Mouse (Mus musculus): ENCODE measurements at regions not wholly inside any gene's neighbourhood (a gene's known extent, or its start where the extent isn't known, plus 50 kb on each side); places are given as distances from the start of the nearest gene placed in this dataset.

DNA sequence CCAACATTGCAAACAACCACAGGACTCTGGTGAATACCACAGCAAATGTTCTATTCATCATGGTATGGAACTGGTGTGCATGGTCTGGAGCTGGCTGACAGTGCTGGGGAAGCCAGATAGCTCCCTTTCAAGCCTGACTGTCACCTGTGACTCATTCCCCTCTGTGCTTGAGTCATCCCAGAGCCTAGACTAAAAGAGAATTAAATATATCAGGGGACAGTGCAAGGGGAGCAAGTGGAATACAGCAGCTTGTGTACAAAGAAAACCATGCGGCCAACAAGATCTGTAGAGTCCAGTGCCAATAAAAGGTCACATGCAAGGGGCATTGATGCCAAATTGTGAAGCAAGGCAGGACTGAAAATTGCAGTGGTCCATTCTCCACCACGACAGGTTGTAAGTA, 117.7 kb downstream of the Pah start:
- no peak for DNase-seq

DNA sequence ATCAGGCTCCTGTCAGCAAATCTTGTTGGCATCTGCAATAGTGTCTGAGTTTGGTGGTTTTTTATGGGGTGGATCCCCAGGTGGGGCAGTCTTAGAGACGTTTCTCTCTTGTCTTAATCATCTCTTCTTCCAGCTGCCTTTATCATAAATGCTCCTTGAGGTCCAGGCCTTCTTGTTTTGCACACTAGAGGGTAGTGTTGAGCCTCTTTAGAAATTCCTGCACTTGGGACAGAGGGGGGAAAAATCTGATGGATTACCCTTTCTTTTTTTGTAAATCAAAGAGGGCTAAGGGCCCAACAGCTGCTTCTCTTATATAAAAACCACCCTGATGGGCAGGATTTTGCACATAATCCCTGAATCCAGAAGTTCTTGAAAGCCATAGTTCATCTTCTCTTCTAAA, 127.5 kb downstream of the Pah start:
- DNase-seq = no peak

DNA sequence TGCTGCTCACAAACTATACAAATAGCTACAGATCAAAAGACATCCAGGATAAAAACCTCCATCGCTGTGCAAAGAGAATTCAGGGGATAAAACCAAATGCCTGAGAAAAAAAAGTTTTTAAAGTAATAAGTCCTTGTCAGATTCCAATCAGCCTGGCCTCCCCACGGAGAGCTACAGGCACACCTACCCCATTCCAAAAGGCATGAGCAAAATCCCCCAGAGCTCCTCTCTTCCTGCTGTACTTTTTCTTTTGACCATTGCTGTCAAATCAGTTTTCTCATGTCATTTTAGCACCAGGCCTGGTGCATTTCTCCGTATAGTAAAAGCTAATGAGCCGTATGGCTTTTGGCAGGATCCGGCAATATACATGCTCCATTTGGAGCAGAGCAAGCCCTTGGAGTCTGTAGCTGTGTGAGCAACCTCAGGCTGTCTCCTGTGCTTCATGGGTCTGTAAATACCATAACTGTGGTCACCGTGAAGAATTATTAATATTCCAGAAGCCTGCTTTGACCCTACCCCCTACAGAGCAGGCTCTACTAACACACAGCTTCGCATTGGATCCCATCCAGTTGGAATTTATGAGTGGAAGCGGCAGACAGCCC, 130.6 kb downstream of the Pah start:
- DNase-seq = no peak

DNA sequence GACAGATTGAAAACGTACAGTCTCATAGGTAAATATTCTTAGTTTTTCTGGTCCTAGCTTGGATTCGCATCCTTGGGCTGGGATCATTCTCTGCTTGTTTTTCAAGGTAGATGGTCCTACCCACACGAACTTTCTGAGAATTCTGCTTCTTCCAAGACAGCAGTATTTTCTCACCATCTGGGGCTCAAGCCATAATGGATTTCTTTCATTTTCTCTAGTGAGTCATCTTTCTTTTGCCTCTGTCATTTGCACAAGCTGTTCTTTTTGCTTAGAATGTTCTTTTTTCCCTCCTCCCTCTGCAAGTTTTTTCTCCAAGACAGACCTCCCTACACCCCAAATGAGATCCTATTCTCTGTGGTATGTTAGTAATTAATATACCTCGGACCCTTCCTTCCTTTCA, 132.5 kb downstream of the Pah start:
- no peak for DNase-seq

DNA sequence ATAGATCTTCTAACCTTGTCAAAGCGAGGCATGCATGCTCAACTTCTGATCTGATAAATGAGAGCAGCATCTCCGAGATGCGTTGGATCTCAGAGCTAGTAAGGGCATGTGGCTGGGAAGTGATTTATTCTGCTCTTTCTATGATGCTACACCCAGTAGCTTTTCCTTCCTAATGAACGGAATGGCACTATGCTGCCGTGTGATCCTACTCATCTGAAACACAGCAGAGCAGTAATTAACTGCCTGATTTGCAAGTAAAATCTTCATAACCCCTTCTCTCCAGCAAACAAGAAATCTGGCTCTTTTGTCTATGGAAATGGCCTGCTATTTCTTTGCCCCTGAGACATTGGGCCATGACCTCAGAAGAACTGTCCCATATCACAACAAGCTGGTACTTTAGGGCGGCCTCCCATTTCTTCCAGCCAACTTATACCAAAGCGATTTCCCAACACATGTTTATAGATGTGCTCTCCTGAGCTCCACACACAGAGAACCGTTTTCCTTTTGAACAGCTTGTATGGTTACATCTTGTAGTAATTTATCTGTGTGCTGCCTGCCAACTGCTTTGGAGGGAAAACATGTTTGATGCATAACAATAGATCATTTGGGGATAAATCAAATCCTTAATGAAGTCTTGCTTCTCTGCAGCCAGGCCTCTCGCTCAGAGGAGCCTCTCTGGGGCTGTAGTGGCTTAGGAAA, 144.6 kb downstream of the Pah start:
- DNase-seq = peak in 1 of 2 experiments; percentile 19

DNA sequence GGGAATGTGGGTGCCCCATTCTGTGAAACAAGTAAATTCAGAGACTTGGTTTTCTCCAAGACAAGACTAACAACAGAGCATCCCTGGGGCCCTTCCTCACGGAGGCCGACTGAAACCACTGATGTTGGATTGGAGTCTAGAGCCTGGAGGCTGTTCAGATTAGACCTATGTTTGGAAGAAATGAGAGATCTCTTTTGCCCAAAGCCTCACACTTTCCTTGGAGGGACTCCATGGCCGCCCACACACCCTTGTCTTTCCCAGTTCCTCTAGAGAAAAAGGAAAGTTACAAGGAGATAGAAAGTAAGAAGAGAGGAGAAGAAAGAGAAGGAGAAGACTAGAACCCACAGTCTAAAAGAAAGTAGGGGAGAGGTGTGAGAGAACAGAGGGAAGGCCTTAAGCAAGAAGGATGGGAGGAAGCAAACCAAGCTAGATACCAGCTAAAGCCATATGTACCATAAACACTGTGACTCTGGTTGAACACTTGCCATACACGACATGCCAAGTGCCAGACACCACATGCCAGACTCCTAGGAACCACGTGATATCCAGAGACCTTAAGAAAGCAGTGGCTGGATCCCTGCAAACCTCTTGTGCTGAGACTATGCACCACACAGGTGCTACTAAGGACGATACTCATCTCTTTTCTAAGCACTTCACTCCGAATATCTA, 145.3 kb downstream of the Pah start:
- no peak for DNase-seq

DNA sequence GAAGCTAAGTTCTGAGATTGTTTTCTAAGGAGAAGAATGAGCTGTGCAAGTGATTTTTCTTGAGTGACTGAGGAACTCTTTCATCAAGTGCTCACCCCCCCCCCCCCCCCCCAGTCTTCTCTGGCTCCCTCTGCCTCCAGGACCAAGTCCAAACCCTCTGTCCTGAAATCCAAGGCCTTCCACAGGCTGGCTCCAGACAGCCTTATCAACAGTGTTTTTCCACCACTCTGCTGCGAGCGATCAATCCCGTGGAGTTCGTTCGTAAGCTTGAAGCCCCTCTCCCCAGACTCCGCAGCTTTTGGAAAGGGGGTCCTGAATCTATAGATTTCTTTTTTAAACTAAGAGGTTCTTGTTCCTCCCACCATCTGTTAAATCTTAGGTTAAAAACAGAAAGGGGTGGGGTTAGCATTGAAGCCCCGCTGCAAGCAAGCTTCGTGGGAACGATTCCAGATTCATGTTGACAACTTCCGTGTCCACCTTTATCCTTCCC, 146.1 kb downstream of the Pah start:
- DNase-seq = no peak

DNA sequence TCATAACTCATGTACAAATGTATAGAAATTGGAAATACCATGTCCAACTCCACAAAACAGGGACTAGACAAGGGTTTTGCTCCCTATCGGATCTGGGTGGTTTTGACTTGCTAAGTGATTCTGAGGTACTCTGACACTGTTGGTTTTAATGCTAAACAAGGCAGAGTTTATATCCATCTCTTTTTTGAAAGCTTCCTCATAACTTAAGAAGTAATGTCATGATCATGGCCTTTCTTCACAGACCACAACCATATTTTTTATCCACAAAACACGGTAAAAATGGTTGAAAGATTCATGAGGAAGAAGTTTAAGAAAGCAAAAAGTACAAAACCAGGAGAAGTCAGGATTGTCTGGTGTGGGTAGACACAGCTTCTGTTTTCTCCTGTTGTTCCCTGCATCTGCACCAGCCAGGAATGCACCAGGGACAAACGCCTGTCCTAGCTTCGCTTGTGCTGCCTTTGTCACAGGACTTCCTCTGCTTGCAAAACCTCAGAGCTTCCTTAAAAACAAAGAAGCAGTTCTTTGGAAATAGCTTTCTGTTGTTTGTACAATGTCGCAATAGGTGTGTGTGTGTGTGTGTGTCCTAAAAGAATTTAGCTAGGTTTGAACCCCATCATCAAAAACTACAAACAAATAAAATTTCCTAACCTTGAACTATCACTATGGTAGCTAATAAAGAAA, 153.3 kb downstream of the Pah start:
- no peak for DNase-seq

DNA sequence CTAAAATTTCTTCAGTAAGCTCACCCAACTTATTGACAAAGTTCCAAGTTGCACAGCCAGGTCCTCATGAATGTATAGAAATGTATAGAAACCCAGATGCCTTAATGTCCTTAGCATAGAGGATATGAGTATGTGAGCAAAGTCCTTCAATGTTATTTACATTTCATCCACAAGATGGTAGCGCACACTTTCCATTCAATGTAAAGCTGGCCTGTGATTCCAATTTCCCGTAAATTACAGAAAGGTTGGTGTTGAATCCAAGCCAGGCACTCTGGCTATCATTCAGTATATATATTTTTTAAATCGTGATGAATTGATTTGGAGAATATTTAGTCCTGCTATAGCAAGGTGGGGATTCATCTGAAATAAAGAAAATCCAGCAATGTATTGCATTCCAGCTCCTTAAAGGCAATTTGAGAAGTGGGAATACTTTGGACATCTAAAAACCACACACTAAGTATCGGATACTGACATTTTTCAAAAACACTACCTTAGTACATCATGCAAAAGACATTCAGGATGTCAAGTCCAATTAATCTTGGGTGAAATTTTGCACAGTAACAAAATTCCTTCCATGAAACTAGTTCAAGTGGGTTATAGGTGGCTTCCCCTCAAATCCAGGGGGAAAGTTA, 154.6 kb downstream of the Pah start:
- DNase-seq = no peak

DNA sequence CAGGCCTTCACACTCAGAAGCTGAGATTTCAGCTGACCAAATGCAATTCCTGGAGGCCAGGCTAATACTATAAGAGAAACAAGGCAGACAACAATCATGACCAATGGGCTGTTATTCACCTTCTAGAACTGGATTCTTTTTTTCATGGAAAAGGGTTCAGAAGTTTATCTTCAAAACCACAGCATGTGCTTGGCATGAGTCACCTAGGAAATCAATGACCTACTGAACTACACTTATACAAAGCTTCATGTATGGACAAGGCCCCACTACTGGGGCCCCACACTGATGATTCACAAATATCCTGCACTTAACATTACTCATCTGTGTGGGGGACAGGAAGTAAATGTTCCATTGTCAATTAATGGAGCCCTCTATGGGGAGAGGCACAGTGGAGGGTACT, 157.4 kb downstream of the Pah start:
- no peak for DNase-seq

DNA sequence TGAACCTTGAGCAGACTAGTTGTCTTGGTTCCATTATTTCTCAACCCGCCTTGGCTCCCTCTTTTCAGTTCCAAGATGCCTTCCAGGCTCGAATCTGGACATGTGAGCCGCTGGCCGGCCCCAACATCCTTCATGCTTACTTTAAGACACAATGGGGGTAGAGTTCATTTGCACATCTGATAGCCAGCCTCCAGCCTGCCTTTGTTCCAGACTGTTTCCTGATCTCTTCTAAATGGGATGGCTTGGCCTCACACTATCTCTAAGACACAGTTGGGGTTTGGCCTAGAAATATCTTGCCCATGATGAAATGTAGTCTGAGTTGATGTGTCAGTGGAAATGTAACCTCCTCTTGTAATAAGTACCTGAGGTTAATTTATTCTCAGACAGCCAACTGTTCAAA, 164.7 kb downstream of the Pah start:
- DNase-seq = no peak

DNA sequence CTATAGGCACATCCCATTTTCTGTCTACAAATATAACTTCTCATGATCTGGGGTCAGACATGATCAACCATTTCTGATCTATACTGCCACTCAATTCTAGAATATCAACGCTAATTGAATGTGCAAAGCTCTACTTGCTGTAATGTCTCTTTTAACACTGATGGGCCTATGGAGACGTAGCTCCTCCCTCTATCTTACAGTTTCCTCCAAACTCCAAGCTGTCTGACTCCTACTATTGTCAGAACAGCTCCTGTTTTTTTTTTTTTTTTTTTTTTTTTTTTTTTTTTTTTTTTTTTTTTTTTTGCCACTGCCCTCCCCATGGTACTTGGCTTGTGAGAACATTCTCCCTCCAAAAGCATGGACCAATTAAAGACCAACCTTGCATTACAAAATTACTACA, 165.2 kb downstream of the Pah start:
- DNase-seq = no peak

DNA sequence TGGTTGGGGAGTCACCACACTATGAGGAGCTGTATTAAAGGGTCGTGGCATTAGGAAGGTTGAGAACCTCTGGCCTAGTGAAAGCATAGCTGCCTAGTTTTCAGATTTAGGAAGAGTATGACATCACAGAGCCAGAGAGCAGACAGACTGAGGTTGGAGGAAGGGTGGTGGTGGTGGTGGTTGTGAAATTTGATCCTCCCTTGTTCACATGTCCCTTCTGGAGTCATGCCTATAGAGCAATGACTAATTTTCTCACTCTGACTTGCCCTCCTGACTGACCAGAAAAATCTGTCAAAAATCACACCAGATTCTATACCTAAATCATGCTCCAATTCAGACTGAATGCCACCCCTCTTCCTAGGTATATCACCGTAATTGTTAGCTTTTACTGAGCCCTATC, 166.2 kb downstream of the Pah start:
- no peak for DNase-seq

DNA sequence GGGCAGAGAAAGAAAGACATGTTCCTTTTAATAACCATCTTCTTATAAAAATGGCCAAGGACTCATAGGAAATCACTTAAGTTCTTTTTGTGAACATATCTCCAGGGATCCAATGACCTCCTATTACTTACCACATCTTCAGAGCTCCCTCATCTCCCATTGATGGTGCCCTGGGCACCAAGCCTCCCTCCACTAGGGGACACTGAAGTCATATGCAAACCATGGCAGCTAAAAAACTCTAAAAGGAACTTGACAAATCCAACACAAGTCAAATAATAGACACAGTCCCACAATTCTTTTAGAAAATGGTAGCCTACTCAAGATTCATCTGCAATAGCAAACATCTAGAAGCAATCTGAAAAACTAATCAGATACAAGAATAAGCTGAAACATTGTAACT, 167.2 kb upstream of the Igf1 start:
- no peak for DNase-seq

DNA sequence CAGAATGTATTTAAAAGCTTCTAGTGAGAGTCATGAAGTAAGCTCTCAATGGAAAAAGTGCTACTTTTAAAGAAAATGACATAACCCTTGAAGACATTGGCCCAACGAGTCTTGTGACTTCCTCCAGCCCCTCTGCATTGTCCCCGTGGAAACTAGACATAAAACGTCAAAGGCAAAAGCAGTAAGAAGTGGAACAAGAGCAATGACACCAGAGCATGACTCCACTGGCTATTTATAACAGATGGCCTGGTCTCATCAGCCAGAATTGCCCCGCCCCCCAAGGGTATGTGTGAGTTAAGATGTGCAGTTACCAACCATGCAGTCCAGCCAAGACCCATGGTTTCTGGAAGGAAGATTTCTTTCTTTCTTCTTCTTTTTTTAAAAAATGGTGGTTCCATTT, 161.6 kb upstream of the Igf1 start:
- DNase-seq = no peak

DNA sequence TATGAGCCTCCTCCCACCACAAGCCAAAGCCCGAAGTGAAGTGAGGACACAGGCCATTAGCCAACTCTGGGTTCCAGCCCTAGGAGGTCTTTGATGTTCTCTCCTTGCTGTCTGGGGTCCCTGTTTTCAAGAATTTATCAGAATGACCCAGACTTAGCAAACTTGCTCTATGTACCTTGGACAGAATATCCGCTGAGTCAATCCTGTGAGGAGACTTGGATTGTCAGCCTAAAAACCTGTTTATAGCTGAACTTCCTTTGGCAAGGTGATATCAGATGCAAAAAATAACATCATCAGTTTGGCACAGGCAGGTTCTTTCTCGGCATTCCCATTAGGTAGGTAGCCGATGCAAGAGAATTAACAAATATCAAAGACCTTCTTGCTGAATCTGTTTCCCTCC, 146.9 kb upstream of the Igf1 start:
- DNase-seq = no peak

DNA sequence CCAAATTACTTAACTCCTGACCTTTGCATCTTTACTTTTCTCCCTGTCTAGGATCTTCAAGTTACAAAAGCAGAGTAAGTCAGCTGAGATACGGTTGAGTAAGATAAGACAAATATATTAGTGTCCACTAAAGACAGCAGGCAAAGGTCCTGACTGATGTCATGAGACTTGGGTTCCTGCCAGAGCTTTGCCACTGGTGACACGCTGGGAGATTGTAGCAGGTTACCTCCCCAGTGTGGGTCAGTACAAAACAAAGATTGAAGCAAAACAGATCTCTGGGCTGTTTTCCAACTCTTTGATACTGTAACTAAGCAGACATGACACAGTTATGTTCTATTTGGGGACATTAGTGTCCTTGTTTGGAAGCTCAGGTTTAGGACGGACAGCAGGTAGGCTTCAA, 146.3 kb upstream of the Igf1 start:
- no peak for DNase-seq

DNA sequence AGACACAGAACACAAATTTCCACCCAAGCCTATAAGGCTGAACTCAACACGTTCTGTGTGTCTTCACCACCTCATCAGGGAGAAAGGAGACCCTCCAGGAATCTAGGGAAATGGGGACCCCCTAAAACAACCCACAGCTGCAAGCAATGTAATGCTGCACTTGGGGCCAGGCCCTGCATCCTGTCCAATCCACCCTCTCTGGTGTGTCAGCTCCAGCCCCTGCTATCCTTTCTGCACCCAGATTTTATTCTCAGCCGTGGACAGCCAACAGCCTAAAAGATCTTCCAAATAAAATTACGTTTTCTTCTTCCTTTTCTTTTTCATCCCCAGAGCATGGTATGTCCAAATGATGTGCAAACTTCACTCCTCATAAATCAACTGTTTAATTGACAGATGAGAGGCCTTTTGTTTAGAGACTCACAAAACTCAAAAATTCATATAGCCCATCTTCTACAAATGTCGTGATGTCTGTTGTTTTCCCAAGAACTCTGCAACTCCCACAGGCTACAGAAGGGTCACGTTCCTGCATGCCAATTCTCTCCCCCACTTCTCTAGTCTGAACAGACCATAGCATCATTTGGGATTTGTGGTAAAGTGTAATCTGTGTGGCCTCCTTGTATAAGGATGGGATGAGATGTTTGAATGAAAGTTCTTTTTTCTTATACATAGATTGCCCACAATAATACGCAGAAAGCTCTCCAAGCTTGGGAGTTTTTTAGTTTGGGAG, 142.0 kb upstream of the Igf1 start:
- no peak for DNase-seq

DNA sequence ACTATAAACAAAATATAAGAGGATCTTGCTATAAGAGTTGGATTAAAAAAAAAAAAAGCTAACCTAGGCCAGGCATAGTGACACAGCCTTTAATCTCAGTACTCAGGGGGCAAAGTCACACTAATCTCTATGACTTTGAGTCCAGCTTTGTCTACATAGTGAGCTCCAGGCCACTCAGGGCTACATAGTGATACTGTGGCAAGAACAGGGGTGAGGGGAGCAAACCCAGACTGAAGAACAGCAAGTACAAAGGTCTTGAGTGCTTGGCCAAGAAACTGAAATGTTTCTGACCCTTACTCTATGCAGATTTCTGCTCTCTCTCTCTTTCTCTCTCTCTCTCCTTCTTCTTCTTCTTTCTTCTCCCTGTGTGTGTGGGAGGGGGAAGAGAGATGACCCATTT, 140.9 kb upstream of the Igf1 start:
- no peak for DNase-seq

DNA sequence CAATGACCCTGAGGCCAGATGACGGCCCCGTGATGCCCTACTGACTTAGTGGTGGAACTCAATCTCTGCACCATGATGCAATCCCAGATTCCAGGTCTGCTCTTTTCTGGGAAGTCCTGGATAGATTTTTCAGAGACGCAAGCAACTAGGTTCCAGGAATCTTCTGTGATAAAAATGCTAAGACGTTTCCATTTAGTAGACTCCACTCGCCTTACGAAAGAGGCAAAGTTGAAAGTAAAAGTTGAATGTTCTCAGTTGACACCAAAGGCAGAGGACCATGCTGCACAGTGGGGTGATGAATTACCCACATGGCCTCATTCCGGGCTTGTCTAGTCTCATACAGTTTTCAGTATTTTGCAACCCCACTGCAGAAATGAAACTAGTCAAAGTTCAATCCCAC, 139.6 kb upstream of the Igf1 start:
- DNase-seq = no peak

DNA sequence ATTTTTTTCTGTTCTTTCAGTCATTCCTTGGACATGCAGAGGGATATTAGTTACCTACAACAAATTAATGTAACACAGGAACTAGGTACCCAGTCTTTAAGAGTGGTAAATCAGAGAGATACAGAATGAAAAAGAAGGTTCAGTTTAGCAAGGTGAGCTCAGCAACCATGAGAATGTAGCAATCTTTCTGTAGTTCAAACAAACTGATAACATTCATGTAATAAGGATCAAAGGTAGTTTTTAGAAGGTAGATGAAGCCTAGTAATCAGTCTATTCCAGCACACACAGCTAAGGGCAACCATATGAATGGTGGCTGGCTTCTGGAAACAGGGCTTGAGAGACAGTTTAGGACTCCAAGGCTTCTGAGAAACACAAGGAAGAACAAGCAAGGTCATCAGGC, 138.1 kb upstream of the Igf1 start:
- no peak for DNase-seq

DNA sequence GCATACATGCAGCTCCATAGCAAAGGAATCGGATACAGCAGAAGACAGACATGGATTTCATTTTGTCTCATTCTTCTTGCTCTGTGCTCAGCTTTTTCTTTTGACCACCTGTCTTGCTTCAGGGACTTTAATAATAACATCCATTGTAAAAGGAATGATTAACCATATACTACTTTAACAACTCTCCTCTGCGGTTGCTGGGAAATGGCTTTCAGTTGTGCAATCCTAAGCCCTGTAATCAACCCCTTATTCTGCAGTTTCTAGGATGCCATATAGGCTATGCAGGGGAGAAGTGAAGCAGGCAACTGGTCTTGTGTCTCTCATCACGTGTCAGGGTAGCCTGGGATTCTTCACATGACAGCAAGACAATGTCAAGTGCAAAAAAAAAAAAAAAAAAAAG, 135.8 kb upstream of the Igf1 start:
- no peak for DNase-seq

All from layer of hippocampus, postnatal 36 days (tissue).